Mouse (Mus musculus) NIH3T3 (cell line): ENCODE results near the gene Kcnd2.
A peak's percentile ranks its signal among the peaks of the same experiment; 100 is the strongest.

Experiments
- DNase-seq: peaks from one replicate; pipeline ENCODE4 v3.0.0-alpha.2; 2012; ENCODE audit warnings: low read depth

Gene Kcnd2

GRCm38 (mm10) chr6:21692861-21693350 lies 477.6 kb downstream of the Kcnd2 start:
- DNase-seq, result no peak

DNA sequence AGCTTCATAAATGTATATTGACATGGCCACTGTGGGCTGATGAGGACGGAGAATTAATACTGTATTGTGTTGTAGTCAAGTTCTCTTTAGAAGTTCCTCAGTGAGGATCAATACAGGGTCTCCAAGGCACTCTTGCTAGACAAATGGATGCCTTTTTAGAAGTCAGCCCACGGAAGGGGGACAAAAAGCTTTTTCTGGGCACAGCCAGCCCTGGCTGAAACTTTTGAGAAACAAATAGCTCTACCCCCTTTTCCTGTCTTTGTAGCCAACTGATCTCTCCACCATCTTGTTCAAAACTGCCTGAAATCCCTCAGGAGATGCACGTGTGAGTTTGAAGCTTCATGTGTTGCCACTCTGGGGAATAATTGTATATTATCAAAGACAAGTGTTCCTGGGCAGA lies 482.3 kb downstream of the Kcnd2 start:
- DNase-seq, result no peak

DNA sequence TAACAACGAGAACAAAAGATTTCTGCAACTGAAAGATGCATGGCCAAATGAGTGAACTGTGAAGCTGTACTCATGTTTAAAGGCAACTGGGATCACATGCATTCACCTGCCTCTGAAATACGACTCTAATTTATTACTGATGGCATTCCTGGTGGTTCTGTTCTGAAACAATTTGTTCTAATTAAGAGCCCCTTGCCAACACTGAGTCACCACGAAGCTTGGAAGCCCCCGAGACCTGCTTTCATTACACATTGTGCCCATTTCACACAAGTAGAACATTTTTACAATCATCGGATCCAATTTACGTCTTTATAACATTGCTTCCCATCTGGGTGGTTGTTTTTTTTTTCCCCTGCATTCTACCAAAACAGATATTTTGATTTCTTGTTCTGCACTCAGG lies 485.8 kb downstream of the Kcnd2 start:
- DNase-seq, result no peak

DNA sequence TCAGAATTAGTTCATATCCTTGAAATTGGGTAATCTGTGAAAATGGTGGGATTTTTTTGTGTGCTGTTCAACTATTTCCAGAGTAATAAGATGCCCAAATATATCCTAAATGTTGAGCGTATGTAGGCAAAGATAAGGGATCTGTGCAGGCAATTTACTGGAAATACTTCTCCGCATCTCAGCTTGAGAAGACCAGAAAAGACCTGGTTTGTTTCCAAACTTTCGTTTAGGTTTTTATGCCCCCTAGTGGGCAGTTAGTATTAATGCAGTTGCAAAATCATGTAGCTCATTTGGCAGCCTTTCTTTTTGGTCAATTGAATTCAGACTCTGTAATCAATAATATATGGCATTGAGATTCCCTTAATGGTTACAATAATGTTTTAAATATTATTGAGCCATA lies 493.9 kb downstream of the Kcnd2 start:
- peak; percentile 58 for DNase-seq

DNA sequence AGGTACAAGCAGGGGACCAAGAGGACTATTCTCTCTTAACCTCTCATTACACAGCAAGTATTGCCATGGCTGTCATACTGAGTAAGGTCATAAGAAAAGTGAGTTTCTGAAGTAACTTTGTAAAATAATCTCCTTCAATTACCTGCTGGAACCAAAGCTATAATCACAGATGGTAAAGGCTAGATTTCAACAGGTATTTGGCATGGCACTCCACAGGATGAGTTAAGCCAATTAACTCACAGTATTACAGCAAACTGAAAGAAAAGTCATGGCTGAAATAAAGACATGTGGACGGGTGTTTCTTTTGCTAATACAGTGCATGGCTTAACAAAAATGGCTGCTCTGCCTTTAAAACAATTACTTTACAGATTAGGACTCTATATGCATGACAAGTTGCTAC lies 503.8 kb downstream of the Kcnd2 start:
- DNase-seq, result no peak

- no peak for DNase-seq
Measured at GRCm38 (mm10) chr6:21722238-21722637, 506.9 kb downstream of the Kcnd2 start.

DNA sequence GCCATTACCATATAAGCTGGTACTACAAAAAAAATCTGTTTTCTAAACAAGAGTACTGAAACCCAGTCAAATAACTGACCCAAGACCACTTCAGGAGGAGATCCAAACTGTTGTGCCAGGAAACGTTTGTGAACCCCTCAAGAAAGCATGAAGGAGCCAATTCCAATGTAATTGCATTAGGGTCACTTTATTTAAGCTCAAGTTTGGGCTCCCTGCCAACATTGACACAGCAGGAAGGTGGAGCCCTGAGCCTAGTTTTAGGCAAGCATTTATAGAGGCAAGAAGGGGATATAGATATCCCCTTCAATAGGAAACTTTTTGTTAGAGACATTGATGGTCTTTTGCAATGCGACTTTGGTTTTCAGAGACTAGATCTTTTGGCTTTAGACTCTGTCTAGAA lies 525.3 kb downstream of the Kcnd2 start:
- no peak for DNase-seq

DNA sequence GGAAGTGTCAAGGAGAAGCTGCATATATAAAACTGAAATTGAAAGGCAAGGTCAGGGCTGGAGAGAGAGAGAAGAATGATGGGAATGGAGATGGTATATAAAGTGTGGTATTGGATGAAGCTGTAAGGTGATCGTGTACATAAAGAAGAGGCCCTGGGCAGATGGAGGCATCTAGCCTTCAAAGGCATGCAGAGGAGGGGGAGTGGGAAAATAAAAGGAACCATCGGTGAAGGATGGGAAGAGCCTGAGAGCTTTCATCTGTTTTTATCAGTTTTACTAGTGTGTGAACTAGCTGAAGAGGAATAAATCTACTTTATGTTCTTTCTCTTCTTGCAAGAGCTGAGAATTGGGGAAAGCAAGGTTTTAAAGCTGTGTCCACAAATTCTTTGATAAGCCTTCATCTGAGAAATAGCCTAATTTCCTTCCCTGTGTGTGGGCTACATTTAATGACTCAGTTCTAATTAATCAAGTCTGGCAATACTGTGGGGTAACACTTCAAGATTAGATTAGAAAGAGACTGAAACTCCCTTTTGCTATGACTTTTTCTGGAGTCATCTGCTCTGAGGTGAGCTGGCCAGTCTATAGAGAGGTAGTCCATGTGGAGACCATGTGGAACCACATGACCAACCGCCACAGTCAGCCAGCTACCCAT lies 529.4 kb downstream of the Kcnd2 start:
- DNase-seq, result no peak

- DNase-seq, result peak; percentile 11
Measured at GRCm38 (mm10) chr6:21747536-21747935, 532.2 kb downstream of the Kcnd2 start.

DNA sequence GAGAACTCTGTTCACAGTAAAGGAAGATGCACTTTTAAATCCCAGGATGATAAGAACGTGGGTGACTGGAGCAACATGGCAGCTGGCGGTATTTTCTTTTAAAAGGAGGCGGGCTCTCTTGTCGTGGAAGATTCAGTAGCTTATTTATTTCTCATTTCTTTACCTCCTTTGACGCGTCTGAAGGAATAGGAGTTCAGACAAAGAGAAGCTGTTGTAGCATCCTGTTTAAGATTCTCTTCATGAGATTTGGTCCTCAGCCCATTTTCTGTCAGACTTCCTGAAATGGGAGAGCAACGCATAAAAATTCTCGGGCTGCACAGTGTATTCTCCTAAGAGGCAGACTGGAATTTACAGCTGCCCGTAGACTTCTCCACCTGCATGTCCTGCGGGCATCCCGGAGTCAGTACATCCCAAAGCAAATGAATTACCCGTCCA lies 552.5 kb downstream of the Kcnd2 start:
- DNase-seq, result no peak

- peak; percentile 28 for DNase-seq
Measured at GRCm38 (mm10) chr6:21768745-21769446, 553.6 kb downstream of the Kcnd2 start.

GRCm38 (mm10) chr6:21769447-21769809 lies 554.1 kb downstream of the Kcnd2 start:
- no peak for DNase-seq

DNA sequence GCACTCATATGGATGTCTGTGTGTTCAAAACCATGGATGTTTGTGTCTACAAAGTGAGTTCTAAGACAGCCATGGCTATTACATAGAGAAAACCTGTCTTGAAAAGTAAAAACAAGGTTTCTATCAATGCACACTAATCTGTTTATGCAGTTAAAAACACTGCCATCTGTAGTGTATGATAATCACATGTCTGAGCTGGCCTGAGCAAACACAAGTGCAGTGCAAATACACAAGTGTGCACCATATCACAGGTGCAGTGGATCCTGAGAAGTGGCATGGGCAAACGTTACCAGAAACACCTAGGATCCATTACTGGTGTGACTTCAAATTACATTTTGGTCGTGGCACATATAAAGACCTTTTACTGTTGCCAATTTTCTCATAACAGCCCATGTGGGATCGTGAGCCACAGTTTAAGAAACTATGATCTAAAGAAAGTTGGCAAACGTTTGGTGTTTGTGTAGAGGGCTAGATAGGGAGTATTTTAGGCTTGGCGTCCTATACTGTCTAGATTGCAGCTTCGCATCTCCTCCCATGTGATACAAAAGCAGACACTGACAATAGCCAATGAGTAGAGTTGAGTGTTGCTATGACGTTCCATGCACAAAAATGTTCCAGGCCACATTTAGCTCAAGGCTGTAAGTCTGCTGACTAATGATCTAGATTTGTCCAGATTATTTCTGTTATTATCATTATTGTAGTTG lies 559.1 kb downstream of the Kcnd2 start:
- no peak for DNase-seq
